Mouse (Mus musculus): Measurements from ENCODE around the gene Cnbd2. TPM values are rescaled to one million over a fixed set of nuclear protein-coding genes. Genes with fewer than 3 reads are reported as not detected.

Gene Cnbd2
- polyA plus RNA-seq, 1 experiment, result 1.6 TPM

- peaks cover 11% of the 10 kb centered on the region for H3K27me3 ChIP-seq (ENCODE audit: control insufficient read depth, insufficient read depth, low read length)
- no peak overlapping the region for H3K27ac ChIP-seq (ENCODE audit: control insufficient read depth, insufficient read depth, low read length)
- H3K36me3 ChIP-seq (ENCODE audit: control insufficient read depth, insufficient read depth, low read length), result no peaks in the 10 kb centered on the region
- no peak for DNase-seq
- WGBS, result 59% methylated on average over 14 of the region's 14 CpGs
- peak overlapping the region; percentile 52 for H3K4me3 ChIP-seq (ENCODE audit: control insufficient read depth, insufficient read depth, low read length)
- TF ChIP-seq POLR2A (IDR thresholded peaks at IDR 0.05; ENCODE audit: control insufficient read depth, extremely low read depth, insufficient read depth, low read length, poor library complexity) (no peak), CTCF (IDR thresholded peaks at IDR 0.05; ENCODE audit: borderline replicate concordance, control insufficient read depth, extremely low read depth, insufficient read depth, low read length, poor library complexity) (no peak)
- peaks cover 14% of the 10 kb centered on the region for H3K4me1 ChIP-seq (replicated peaks; ENCODE audit: control insufficient read depth, insufficient read depth, low read length)
Measured at GRCm38 (mm10) chr2:156420327-156420693, 108.2 kb downstream of the Cnbd2 start.

GRCm38 (mm10) chr2:156420694-156421380 is 108.7 kb downstream of the Cnbd2 start, which contains the start of gene Epb41l1:
Gene Epb41l1 (plus strand): TSS chr2:156420909.
- peak within 1 kb of the TSS; percentile 52 for H3K4me3 ChIP-seq (ENCODE audit: control insufficient read depth, insufficient read depth, low read length)
- DNase-seq, result peak; percentile 31
- TF ChIP-seq CTCF (IDR thresholded peaks at IDR 0.05; ENCODE audit: borderline replicate concordance, control insufficient read depth, extremely low read depth, insufficient read depth, low read length, poor library complexity) (no peak), POLR2A (IDR thresholded peaks at IDR 0.05; ENCODE audit: control insufficient read depth, extremely low read depth, insufficient read depth, low read length, poor library complexity) (no peak)
- H3K27me3 ChIP-seq (ENCODE audit: control insufficient read depth, insufficient read depth, low read length), result peaks cover 11% of the 10 kb centered on the region
- H3K4me1 ChIP-seq (replicated peaks; ENCODE audit: control insufficient read depth, insufficient read depth, low read length), result peaks cover 14% of the 10 kb centered on the region
- 2% methylated on average over 67 of the region's 76 CpGs for WGBS
- no peaks in the 10 kb centered on the region for H3K36me3 ChIP-seq (ENCODE audit: control insufficient read depth, insufficient read depth, low read length)
- no peak within 1 kb of the TSS for H3K27ac ChIP-seq (ENCODE audit: control insufficient read depth, insufficient read depth, low read length)

- Histone ChIP-seq H3K4me1 (replicated peaks; ENCODE audit: control insufficient read depth, insufficient read depth, low read length) (peaks cover 16% of the 10 kb centered on the region), H3K36me3 (ENCODE audit: control insufficient read depth, insufficient read depth, low read length) (no peaks in the 10 kb centered on the region), H3K27ac (ENCODE audit: control insufficient read depth, insufficient read depth, low read length) (no peak overlapping the region), H3K27me3 (ENCODE audit: control insufficient read depth, insufficient read depth, low read length) (peaks cover 11% of the 10 kb centered on the region), H3K4me3 (ENCODE audit: control insufficient read depth, insufficient read depth, low read length) (peak overlapping the region; percentile 52)
- 2% methylated on average over 36 of the region's 36 CpGs for WGBS
- TF ChIP-seq CTCF (IDR thresholded peaks at IDR 0.05; ENCODE audit: borderline replicate concordance, control insufficient read depth, extremely low read depth, insufficient read depth, low read length, poor library complexity), result no peak
- no peak for TF ChIP-seq POLR2A (IDR thresholded peaks at IDR 0.05; ENCODE audit: control insufficient read depth, extremely low read depth, insufficient read depth, low read length, poor library complexity)
- peak; percentile 49 for DNase-seq
Measured at GRCm38 (mm10) chr2:156421381-156422110, 109.4 kb downstream of the Cnbd2 start.

- WGBS, result 33% methylated on average over 7 of the region's 8 CpGs
- H3K27me3 ChIP-seq (ENCODE audit: control insufficient read depth, insufficient read depth, low read length), result peaks cover 11% of the 10 kb centered on the region
- no peak overlapping the region for H3K4me3 ChIP-seq (ENCODE audit: control insufficient read depth, insufficient read depth, low read length)
- peaks cover 16% of the 10 kb centered on the region for H3K4me1 ChIP-seq (replicated peaks; ENCODE audit: control insufficient read depth, insufficient read depth, low read length)
- no peak for DNase-seq
- H3K36me3 ChIP-seq (ENCODE audit: control insufficient read depth, insufficient read depth, low read length), result no peaks in the 10 kb centered on the region
- TF ChIP-seq POLR2A (IDR thresholded peaks at IDR 0.05; ENCODE audit: control insufficient read depth, extremely low read depth, insufficient read depth, low read length, poor library complexity) (no peak), CTCF (IDR thresholded peaks at IDR 0.05; ENCODE audit: borderline replicate concordance, control insufficient read depth, extremely low read depth, insufficient read depth, low read length, poor library complexity) (no peak)
- no peak overlapping the region for H3K27ac ChIP-seq (ENCODE audit: control insufficient read depth, insufficient read depth, low read length)
Measured at GRCm38 (mm10) chr2:156422631-156423030, 110.5 kb downstream of the Cnbd2 start.

- no peak overlapping the region for H3K27ac ChIP-seq (ENCODE audit: control insufficient read depth, insufficient read depth, low read length)
- DNase-seq, result no peak
- 95% methylated on average over 4 of the region's 4 CpGs for WGBS
- H3K27me3 ChIP-seq (ENCODE audit: control insufficient read depth, insufficient read depth, low read length), result peaks cover 11% of the 10 kb centered on the region
- H3K4me3 ChIP-seq (ENCODE audit: control insufficient read depth, insufficient read depth, low read length), result no peak overlapping the region
- TF ChIP-seq CTCF (IDR thresholded peaks at IDR 0.05; ENCODE audit: borderline replicate concordance, control insufficient read depth, extremely low read depth, insufficient read depth, low read length, poor library complexity) (no peak), POLR2A (IDR thresholded peaks at IDR 0.05; ENCODE audit: control insufficient read depth, extremely low read depth, insufficient read depth, low read length, poor library complexity) (no peak)
- no peaks in the 10 kb centered on the region for H3K36me3 ChIP-seq (ENCODE audit: control insufficient read depth, insufficient read depth, low read length)
- H3K4me1 ChIP-seq (replicated peaks; ENCODE audit: control insufficient read depth, insufficient read depth, low read length), result peaks cover 16% of the 10 kb centered on the region
Measured at GRCm38 (mm10) chr2:156423672-156424071, 111.6 kb downstream of the Cnbd2 start.

Other genes with a start within 250 kb of the Cnbd2 start
- 2.8 and 3.8 TPM in 2 replicates for gene Spag4, start 247.1 kb upstream of the Cnbd2 start, polyA plus RNA-seq (2012; rRNA removed)
- gene Cpne1, start 200.3 kb upstream of the Cnbd2 start, polyA plus RNA-seq (2012; rRNA removed), result 237 and 273 TPM in 2 replicates
- gene Rbm12, start 200.3 kb upstream of the Cnbd2 start, polyA plus RNA-seq (2012; rRNA removed), result 67.2 and 72.4 TPM in 2 replicates
- 7.1 and 7.5 TPM in 2 replicates for gene Gm28036, start 185.2 kb upstream of the Cnbd2 start, polyA plus RNA-seq (2012; rRNA removed)
- 214 and 241 TPM in 2 replicates for gene Romo1, start 168.3 kb upstream of the Cnbd2 start, polyA plus RNA-seq (2012; rRNA removed)
- 52.7 and 53.8 TPM in 2 replicates for gene Nfs1, start 168.1 kb upstream of the Cnbd2 start, polyA plus RNA-seq (2012; rRNA removed)
- 145 and 182 TPM in 2 replicates for gene Rbm39, start 132.1 kb upstream of the Cnbd2 start, polyA plus RNA-seq (2012; rRNA removed)
- gene Phf20, start 115.8 kb upstream of the Cnbd2 start, polyA plus RNA-seq (2012; rRNA removed), result 23.1 and 25.2 TPM in 2 replicates
- 326 and 425 TPM in 2 replicates for gene Scand1, start 405 bp downstream of the Cnbd2 start, polyA plus RNA-seq (2012; rRNA removed)
- 3.7 and 4.9 TPM in 2 replicates for gene Epb41l1, start 108.6 kb downstream of the Cnbd2 start, polyA plus RNA-seq (2012; rRNA removed)
- 32.6 and 32.7 TPM in 2 replicates for gene Aar2, start 235.3 kb downstream of the Cnbd2 start, polyA plus RNA-seq (2012; rRNA removed)